Mouse (Mus musculus) bone marrow macrophage, adult 2 months (primary cell): ENCODE measurements at regions not wholly inside any gene's neighbourhood (a gene's known extent, or its start where the extent isn't known, plus 50 kb on each side); places are given as distances from the start of the nearest gene placed in this dataset.

Experiments used
- CTCF ChIP-seq: IDR thresholded peaks from 2 replicates; pipeline ENCODE4 v1.5.1; 2012; ENCODE audit warnings: low read depth, mild to moderate bottlenecking, low read length, moderate library complexity
- POLR2A ChIP-seq: IDR thresholded peaks from 2 replicates; pipeline ENCODE4 v1.6.1; 2012; ENCODE audit warnings: mild to moderate bottlenecking, low read depth, low read length, borderline replicate concordance

GRCm38 (mm10) chr1:35959729-35960128, 108.5 kb upstream of the Hs6st1 start:
- TF ChIP-seq POLR2A (no peak), CTCF (no peak)
